14 mouse cellular contexts compared by ENCODE assay signal in genomic region chr1:93938415-93938814, GRCm38 (mm10). TPM values are rescaled to one million over a fixed set of nuclear protein-coding genes. Genes with fewer than 3 reads are reported as not detected.
DNase-seq lines count a peak whose midpoint lies in the region; ATAC-seq and TF ChIP-seq lines count a peak whose summit lies in the region.
"Not testable (repeated sequence)": the region's sequence is repeated elsewhere in the genome, so short reads cannot be mapped to it uniquely, and the experiment has no call there.
"Had no signal": no experiment of that assay in that cellular context is flagged by ENCODE, and none has a peak within 500 bp of the region (broad histone marks: within the 10 kb centered on the region; RNA-seq: fewer than 3 reads in every experiment).

No protein-coding gene starts in this region.

- H3K4me1 ChIP-seq in intestine, postnatal 0 days (replicated peaks; ENCODE audit: control insufficient read depth, insufficient read depth, low read length); stomach, postnatal 0 days (replicated peaks; ENCODE audit: control insufficient read depth, insufficient read depth): not testable (repeated sequence)

- TF ChIP-seq EP300 in stomach, postnatal 0 days (optimal IDR thresholded peaks at IDR 0.05), result not testable (repeated sequence)

- H3K27me3 ChIP-seq in intestine, postnatal 0 days (replicated peaks; ENCODE audit: control insufficient read depth, insufficient read depth, low read length); stomach, postnatal 0 days (ENCODE audit: control insufficient read depth, insufficient read depth, low read length): not testable (repeated sequence)

- not testable (repeated sequence) for H3K9me3 ChIP-seq in intestine, postnatal 0 days (ENCODE audit: control insufficient read depth); stomach, postnatal 0 days (ENCODE audit: control insufficient read depth, low read length)

- ATAC-seq in intestine, postnatal 0 days, result peak; percentile 52; the same call in 1 of the 2 replicates
- ATAC-seq in stomach, postnatal 0 days (ENCODE audit: low FRiP score, low TSS enrichment), result 0 out of 2 replicates have a peak, but pooled peaks have one; percentile 23

- H3K27ac ChIP-seq in intestine, postnatal 0 days (ENCODE audit: low read depth, low read length); stomach, postnatal 0 days (replicated peaks): not testable (repeated sequence)
- 0 out of 2 replicates have a peak overlapping the region, but pooled peaks have one; percentile 33 for H3K27ac ChIP-seq in layer of hippocampus, adult 2 months

- not testable (repeated sequence) for H3K36me3 ChIP-seq in intestine, postnatal 0 days (ENCODE audit: control insufficient read depth, insufficient read depth); stomach, postnatal 0 days (ENCODE audit: control insufficient read depth, insufficient read depth, low read length)

- H3K4me2 ChIP-seq in intestine, postnatal 0 days (replicated peaks; ENCODE audit: low read depth); stomach, postnatal 0 days (replicated peaks; ENCODE audit: low read depth): not testable (repeated sequence)

- H3K4me3 ChIP-seq in intestine, postnatal 0 days (ENCODE audit: low read depth, low read length); layer of hippocampus, adult 2 months; stomach, postnatal 0 days (ENCODE audit: low read depth, low read length): not testable (repeated sequence)

- not testable (repeated sequence) for TF ChIP-seq CTCF in intestine, postnatal 0 days (IDR thresholded peaks at IDR 0.05; ENCODE audit: low read depth); layer of hippocampus, adult 2 months (conservative IDR thresholded peaks at IDR 0.05); stomach, postnatal 0 days (IDR thresholded peaks at IDR 0.05; ENCODE audit: low read depth)

- 83% methylated on average over 7 of the region's 7 CpGs for WGBS in intestine, postnatal 0 days
- WGBS in stomach, postnatal 0 days, result 91% methylated on average over 7 of the region's 7 CpGs

- not testable (repeated sequence) for H3K9ac ChIP-seq in intestine, postnatal 0 days (ENCODE audit: low read depth, low read length); stomach, postnatal 0 days (ENCODE audit: low read length)

- peak; percentile 87 for DNase-seq in heart, adult 11 months
- DNase-seq in layer of hippocampus, adult 2 months (ENCODE audit: low spot score in 2 of 2); stomach, postnatal 0 days (ENCODE audit: low spot score): not testable (repeated sequence)
- peak; percentile 8 for DNase-seq in right cerebral cortex, postnatal 25 days

RNA-seq across cellular contexts. Expression of gene Gal3st2b, which starts 20.3 kb away (rescaled TPM):
- polyA plus RNA-seq in intestine, postnatal 0 days (2015; fragmentation: Nextera tagmentation; extraction: Ambion mirVana), result 0.17 and 0.21 TPM in 2 replicates
- under 1 TPM; 0.23 to 0.69 TPM for total RNA-seq in layer of hippocampus, adult 2 months (2021)
- 0.07 and 0.10 TPM in 2 replicates for polyA plus RNA-seq in stomach, postnatal 0 days (2015; fragmentation: Nextera tagmentation; extraction: Ambion mirVana)
- total RNA-seq: adrenal gland, adult 18-20 months; CH12.LX; ES-E14; MEL had no signal
- polyA plus RNA-seq: C2C12; CD4-positive, CD25-positive, alpha-beta regulatory T cell, adult 4 months; G1E had no signal

RNA-seq across cellular contexts. Expression of gene Gal3st2c, which starts 51.9 kb away (rescaled TPM):
- 0.07 and 0.08 TPM in 2 replicates for polyA plus RNA-seq in intestine, postnatal 0 days (2015; fragmentation: Nextera tagmentation; extraction: Ambion mirVana)
- under 1 TPM in 1 of 2 experiments, not detected in 1; 0.10 TPM for total RNA-seq in layer of hippocampus, adult 2 months (2021)
- polyA plus RNA-seq in stomach, postnatal 0 days (2015; fragmentation: Nextera tagmentation; extraction: Ambion mirVana), result 0.01 TPM in 1 of 2 replicates, not detected in the other
- total RNA-seq: CH12.LX had no signal
- polyA plus RNA-seq: adrenal gland, adult 2 months; brain, embryonic 14.5 days; C2C12; G1E had no signal
